Comparison of ENCODE assay signal across 24 mouse cellular contexts in genomic region chr13:109629216-109629615, GRCm38 (mm10).
DNase-seq lines count a peak whose midpoint lies in the region; ATAC-seq and TF ChIP-seq lines count a peak whose summit lies in the region.
"Had no signal": no experiment of that assay in that cellular context is flagged by ENCODE, and none has a peak within 500 bp of the region (broad histone marks: within the 10 kb centered on the region; RNA-seq: fewer than 3 reads in every experiment).

No protein-coding gene starts in this region.

- peaks cover 3% of the 10 kb centered on the region for H3K4me1 ChIP-seq in ES-Bruce4 (ENCODE audit: control insufficient read depth, insufficient read depth, low read length)
- peaks cover 7% of the 10 kb centered on the region for H3K4me1 ChIP-seq in midbrain, embryonic 16.5 days (ENCODE audit: control insufficient read depth, insufficient read depth, low read length)

- H3K9ac ChIP-seq in ES-Bruce4 (ENCODE audit: low read depth, poor library complexity, severe bottlenecking) = peak overlapping the region; percentile 45; the same call in 1 of the 2 replicates
- H3K9ac ChIP-seq in midbrain, embryonic 16.5 days (ENCODE audit: low read depth, low read length) = no peak overlapping the region

- TF ChIP-seq EP300 in ES-Bruce4 (IDR thresholded peaks at IDR 0.05; ENCODE audit: insufficient read depth, low read depth, low read length) = no peak

- TF ChIP-seq POLR2A in ES-Bruce4 (IDR thresholded peaks at IDR 0.05; ENCODE audit: insufficient read depth, low read length) = no peak

- WGBS in midbrain, embryonic 16.5 days = 86% methylated on average over 5 of the region's 5 CpGs

- no peak for DNase-seq in frontal cortex, postnatal 36 days (ENCODE audit: low spot score in 2 of 2)
- DNase-seq in brain, adult 2 months (ENCODE audit: low read depth, low spot score) = peak; percentile 58
- peak; percentile 48 for DNase-seq in telencephalon, adult 2 months (ENCODE audit: low read depth, low spot score)
- DNase-seq in neural tube, embryonic 10.5 days (ENCODE audit: extremely low spot score, low spot score) = no peak
- DNase-seq: adrenal gland, adult 2 months; adrenal gland, adult 8-10 months; adrenal gland, postnatal 10 days; adrenal gland, postnatal 14 days; adrenal gland, postnatal 25 days; adrenal gland, postnatal 36 days; B cell, adult 2 months; cerebellum, adult 11 months; cerebellum, adult 11-12 months; cerebellum, adult 18-20 months; cerebellum, adult 2 months had no signal

- no peaks in the 10 kb centered on the region for H3K27me3 ChIP-seq in ES-Bruce4 (ENCODE audit: control insufficient read depth, insufficient read depth, low read length, poor library complexity, severe bottlenecking)
- H3K27me3 ChIP-seq in midbrain, embryonic 16.5 days (ENCODE audit: control insufficient read depth, insufficient read depth, low read depth, low read length) = no peaks in the 10 kb centered on the region
- H3K27me3 ChIP-seq: CH12.LX, Patski had no signal

- H3K4me2 ChIP-seq in midbrain, embryonic 16.5 days (ENCODE audit: low read length) = no peak overlapping the region

- TF ChIP-seq CTCF in ES-Bruce4 (IDR thresholded peaks at IDR 0.05; ENCODE audit: low read depth, low read length) = no peak

- peak overlapping the region; percentile 69 for H3K27ac ChIP-seq in ES-Bruce4 (ENCODE audit: insufficient read depth, low read length)
- no peak overlapping the region for H3K27ac ChIP-seq in midbrain, embryonic 16.5 days (ENCODE audit: low read length)

- no peaks in the 10 kb centered on the region for H3K36me3 ChIP-seq in ES-Bruce4 (ENCODE audit: control insufficient read depth, insufficient read depth, low read length, poor library complexity, severe bottlenecking)
- no peaks in the 10 kb centered on the region for H3K36me3 ChIP-seq in midbrain, embryonic 16.5 days (ENCODE audit: control insufficient read depth, insufficient read depth, low read length)
- H3K36me3 ChIP-seq: G1E had no signal

- no peaks in the 10 kb centered on the region for H3K9me3 ChIP-seq in ES-Bruce4 (replicated peaks; ENCODE audit: control insufficient read depth, insufficient read depth, low read length, poor library complexity, severe bottlenecking)
- no peaks in the 10 kb centered on the region for H3K9me3 ChIP-seq in midbrain, embryonic 16.5 days (replicated peaks; ENCODE audit: control insufficient read depth, low read length, poor library complexity, severe bottlenecking)
- H3K9me3 ChIP-seq: G1E had no signal

- ATAC-seq in frontal cortex, adult (ENCODE audit: low TSS enrichment) = peak; percentile 86
- ATAC-seq in midbrain, embryonic 16.5 days = no peak
- no peak for ATAC-seq in megakaryocyte-erythroid progenitor cell, adult 5-6 weeks (replicated peaks; ENCODE audit: low FRiP score, low TSS enrichment, poor library complexity, severe bottlenecking)
- ATAC-seq: activated CD4-positive, CD25-positive, alpha-beta regulatory T cell, adult 4 months; CD4-positive, CD25-positive, alpha-beta regulatory T cell, adult 4 months; Patski had no signal

- H3K4me3 ChIP-seq in ES-Bruce4 (ENCODE audit: low read depth, low read length) = no peak overlapping the region
- H3K4me3 ChIP-seq in midbrain, embryonic 16.5 days (ENCODE audit: low read depth, low read length) = no peak overlapping the region

Comparison
In these comparisons a context has a peak if more than half of its experiments do, and no peak if none do; other contexts are left out.
1. DNase-seq: peak in brain, adult 2 months (single experiment) and telencephalon, adult 2 months (single experiment); none in frontal cortex, postnatal 36 days (0 of 2) and neural tube, embryonic 10.5 days (single experiment).